Mouse (Mus musculus) cerebellum, postnatal 36 days (tissue): ENCODE results near the gene Cul9.
A peak's percentile ranks its signal among the peaks of the same experiment; 100 is the strongest.
"Not testable (repeated sequence)": the region's sequence is repeated elsewhere in the genome, so short reads cannot be mapped to it uniquely, and the experiment has no call there.

Experiments used
- DNase-seq, 2 experiments: peaks; one replicate each; pipeline ENCODE4 v3.0.0; 2021 to 2022; ENCODE audit warnings: mixed read lengths in 2 of 2

The Cul9 gene

DNA sequence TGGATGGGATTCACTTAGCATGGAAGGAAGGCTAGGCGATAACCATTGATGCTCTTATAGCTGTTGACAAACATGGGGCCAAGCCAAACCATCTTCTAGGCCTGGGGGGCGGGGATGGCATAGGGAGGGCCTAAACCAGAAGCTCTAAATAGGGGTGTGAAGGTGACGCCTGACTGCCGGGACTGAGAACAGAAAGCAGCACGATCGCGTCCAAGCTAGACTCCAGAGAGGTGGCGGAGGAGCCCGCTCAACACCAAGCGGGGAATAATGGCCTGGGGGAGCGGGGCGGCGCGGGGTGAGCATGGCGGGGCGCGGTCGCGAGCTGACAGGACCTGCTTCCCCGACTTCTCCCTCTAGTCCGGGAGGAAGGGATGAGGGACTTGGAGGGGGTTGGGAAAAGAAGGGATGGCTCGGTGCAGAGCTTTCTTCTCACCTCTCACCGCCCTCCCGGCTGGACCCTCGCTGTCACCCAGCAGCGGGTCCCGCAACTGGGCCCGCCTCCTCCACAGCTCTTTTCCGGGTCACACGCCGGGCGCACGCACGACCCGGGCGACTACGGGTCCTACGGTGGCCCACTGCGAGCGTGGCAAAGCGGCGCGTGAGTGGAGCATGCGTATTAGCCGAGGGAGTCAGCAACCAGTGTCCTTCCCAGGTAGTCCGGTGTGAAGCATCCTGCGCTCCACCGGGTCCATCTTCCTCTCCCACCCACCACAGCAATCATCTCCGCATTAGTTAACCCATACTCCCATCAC lies at the start of gene Cul9:
Gene Cul9 (minus strand): TSS at position 576 of the 752 bp plus-strand sequence.
- peak; percentile 92 to 95 for DNase-seq

DNA sequence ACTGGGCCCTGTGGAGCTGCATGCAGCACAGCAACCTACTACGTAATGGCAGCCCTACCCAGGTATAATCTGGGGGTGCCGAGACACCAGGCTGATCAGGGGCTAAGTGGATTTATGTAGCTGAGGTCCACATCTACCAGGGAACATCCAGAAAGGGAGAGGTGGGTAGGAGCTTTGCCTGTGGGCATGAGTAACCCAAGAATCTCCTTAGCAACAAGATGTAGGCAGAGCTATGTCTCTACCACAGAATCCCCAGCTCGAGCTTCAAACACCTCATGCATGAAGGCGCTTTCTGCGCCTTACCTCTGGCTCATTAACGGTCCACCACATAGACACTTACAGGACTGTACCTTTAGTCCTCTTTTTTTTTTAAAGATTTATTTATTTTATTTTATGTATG lies 49.1 kb upstream of the Cul9 start:
- no peak for DNase-seq

DNA sequence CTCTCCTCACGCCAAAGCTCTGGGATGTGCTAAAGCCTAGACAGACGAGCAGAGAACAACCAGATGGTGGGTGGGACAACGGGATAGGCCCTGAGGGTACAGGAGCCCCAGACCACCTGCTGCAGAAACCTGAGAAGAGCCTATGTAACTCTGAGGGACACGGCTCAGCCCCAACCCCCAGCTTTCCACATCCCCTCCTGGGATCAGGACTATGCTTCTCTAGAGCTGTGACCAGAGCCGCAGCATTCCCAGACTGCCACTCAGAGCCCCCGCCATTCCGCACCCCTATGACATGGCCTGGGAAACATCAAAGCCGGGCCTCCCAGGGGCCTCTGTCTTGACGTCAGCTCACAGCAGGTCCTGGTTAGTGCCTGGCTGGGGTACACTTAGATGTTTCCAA lies 48.4 kb upstream of the Cul9 start:
- DNase-seq, result no peak

DNA sequence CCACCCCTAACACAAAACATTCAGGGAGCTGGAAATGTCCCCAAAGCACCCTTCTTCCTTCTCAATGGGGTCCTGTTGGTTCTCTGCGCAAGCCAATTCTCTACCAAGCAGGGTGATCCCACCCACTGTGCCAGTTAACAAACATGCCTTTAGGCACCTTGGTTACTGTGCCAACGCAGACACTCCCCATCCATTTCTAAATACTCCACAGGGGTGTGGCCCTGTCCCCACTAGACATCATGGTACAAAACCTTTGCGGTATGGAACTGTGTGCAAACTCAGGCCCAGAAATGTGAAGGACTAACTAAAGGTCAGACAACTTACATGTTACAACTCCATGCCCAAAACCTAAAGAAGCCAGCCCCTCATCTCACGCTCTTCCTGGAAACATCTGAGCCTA lies 46.9 kb upstream of the Cul9 start:
- DNase-seq, result no peak

DNA sequence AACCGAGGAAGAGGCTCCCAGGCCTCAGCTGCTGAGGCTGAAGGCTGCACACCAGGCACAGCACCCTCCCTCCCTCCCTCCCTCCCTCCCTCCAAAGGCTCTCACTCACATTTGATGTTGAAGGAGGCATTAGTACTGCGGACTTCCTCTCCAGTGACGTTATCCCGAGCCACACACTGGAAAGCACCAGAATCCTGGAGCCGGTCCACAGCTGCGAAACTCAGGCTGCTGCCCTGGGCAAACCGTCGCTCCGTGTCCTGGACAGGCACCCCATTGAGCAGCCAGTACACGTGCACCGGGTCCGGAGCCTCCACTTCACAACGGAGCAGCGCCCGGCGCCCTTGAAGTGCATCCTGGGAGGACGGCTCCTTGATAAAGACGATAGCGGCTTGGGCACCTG lies 45.2 kb upstream of the Cul9 start:
- DNase-seq, result no peak

DNA sequence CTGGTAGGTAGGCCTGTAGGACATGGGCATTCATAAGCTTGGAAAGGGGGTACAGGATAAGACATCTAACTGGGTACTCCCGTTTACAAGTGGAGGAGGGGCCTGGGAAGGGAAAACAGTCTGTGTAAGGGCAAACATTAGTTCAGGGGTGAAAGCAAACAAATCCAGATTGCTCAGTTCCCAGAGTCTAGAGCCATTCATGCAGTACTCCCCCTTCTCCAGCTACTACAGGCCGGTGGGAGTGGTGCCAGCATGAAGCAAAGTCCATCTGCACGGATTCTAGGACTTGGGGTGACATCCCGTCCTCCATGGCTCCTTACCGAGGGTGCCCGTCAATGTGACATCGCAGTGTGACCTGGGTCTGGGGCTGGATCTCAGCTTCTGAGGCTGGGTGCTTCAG lies 44.3 kb upstream of the Cul9 start:
- no peak for DNase-seq

DNA sequence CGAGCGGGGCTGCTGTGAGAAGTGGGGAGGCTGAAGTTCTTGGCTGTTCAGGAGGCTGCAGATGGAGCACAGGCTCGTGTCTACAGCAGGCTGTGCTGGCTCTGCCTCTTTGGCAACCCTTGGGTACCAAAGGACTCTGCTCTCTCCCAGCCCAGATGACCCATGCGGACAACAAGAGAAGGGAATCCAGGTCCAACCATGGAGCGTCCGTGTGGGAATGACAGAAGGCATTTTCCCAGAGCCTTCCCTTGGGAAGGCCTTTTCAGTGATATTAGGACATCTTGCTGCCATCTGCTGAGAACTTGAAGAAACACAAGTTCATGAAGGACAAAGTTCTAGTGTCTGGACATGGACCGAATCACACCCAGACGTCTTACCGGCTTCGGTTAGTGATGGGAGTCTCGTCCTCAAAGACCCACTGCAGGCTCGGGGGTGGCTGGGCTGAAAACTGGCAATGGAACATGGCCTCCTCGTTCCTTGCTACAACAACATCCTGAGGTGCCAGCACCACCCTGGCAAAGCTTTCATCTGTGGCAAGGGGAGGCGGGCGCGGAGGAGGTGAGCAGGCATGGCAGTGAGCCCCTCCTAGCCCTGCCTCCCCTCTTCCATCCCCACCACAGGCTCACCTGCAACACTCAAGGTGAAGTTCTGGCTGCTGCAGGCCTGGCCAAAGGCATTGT lies 43.6 kb upstream of the Cul9 start:
- peak; percentile 30 to 46 for DNase-seq

DNA sequence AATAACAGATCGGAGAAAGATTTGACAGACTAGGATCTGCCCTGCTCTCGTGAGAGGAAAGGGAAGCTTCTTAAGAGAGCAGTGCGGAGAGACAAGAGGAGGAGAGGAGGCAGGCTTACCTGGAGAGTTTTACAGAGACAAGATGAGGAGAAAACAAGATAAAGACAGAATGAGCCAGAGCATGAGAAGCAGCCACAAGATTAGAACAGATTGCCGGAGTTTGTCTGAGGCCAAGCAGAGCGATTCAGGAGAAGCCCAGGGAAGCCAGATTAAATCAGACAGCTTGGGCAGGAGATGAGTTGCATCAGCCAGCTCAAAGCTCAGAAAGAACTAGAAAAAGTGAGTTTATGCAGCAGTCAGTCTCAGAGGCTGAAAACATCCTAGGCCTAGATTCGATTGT lies 42.7 kb upstream of the Cul9 start:
- no peak for DNase-seq

DNA sequence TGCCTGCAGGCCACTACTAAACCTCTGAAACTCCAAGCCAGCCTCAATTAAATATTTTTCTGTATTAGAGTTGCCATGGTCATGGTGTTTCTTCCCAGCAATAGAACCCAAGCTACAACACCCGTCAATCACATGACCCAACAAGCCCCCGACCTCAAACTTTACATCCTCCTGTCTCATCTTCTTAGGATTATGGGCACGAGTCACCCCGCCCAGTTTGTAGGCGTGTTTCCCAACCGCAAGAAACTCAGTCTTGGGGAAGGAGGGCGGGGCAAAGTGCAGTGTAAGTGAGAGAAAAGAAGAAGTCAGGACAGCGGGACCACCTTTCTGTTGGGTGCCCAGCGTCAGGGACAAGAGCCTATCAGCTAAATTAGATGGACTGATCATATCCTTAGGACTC lies 42.0 kb upstream of the Cul9 start:
- no peak for DNase-seq

DNA sequence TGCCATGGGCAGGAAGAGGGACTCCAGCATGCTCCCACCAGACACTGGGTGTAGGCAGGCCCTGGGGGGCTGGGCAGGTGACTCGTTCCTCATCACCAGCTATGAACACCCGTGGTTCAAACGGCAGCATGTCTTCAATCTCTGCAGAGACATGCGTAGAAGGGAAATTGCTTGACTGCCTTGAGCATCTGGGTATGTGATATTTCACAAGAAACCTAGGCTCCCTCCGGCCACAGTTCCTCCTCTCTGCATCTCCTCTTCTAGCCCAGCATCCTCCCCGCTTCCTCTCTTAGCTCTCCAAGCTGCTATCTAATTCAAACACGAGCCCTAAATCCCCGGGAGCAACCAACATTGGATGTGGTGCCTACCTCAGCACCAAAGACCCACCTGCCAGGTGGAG lies 40.1 kb upstream of the Cul9 start:
- DNase-seq, result no peak

DNA sequence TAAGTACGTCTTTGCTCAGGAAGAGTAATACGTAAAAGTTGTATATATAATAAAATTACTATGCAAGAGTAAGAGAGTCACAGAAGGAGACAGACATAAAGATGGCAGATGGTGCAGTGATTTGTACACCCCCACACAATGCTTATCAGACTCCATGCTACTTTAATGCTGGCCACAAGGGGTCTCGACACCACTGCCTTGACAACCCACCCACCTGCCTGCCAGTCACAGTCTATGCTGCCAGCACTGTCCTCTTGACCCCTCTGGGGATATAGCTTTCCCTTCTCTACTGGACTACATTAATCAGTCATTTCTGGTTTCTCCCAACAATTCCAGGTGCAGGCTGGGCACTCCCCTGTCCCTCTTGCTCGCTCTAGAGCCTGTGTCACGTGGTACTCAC lies 32.5 kb upstream of the Cul9 start:
- DNase-seq, result no peak

DNA sequence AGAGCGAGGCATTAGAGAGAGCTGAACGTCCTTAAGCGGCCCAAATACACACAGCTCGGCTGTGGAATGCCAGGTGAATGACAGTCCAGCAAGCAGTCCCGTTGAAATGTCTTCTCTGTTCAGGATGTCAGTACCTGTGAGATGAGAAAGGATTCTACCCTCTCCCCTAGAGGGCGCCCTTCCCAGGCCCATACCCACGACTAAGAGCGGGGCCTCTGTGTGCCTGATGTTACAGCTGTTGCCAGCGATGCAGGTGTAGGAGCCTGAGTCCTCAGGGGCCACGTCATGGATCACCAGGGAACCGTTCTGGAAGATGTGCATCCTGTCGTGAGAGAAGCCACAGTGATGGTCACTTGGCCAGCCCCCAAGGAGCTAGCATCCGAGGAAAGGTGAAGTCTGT lies 29.9 kb upstream of the Cul9 start:
- DNase-seq, result no peak

DNA sequence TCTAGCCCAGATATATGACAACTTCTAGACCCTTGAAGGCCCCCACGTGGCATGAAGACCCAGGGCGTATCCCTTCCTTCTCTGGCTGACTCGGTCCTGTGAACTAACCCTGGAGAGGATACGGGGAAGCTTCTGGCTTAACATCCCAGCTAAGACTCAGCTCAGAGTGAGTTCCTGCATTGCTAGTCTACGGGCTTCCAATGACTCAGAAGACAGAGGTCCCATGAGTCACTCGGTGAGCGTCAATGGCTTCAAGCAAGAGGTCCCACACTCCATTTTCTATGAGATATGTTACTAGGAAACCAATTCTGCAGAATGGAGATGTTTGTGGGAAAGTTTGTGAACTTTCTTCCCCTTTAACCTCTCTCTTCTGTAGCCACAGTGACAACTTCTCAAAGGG lies 28.3 kb upstream of the Cul9 start:
- DNase-seq, result no peak

DNA sequence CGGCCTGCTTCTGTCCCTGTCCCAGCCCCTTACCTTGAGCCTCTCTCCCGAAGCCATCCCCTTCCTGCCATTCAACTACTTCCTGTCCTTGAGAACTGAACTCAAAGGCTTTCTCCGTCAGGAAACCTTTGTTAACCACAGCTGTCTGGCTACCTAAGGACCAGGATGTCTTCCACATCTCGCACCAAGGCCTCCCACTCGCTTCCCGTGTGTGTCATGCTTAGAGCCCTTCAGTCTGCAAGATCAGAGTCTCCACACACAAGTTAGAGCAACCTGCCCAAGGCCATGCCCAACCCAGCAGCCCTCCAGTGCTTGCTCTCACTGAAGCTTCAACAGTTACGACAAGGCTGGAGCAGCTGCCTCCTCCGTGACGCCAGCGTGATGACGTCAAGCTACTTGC lies 24.8 kb upstream of the Cul9 start:
- DNase-seq, result no peak

DNA sequence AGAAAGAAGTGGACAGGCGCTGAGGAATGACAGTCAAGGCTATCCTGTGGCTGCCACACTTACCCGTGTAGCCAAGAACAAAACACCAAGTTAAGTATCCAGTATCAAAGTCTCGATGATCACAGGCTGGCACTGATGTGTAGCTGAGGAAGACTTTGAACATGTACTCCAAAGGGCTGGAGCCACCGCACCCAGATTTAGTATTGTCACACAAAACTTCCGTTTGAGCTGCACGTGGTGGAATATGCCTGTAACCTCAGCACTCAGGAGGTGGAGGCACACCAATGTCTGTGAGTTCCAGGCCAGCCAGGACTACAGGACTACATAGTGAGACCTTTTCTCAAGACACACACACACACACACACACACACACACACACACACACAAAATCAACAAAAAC lies 13.0 kb upstream of the Cul9 start:
- no peak for DNase-seq

DNA sequence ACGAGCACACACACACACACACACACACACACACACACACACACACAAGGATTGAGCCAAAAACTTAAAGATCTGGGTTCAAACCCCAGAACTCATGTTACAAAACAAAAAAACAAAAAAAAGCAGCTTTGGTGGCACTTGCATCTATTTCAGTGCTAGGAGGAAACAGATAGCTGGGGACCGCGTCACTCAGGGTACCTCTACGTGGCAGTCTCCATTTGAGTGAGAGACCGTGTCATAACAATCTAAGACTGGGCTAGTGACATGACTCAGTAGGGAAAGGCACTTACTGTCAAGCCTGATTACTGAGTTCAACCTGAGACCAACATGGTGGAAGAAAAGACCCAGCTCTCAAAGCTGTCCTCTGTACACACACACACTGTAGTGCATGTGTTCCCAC lies 12.0 kb upstream of the Cul9 start:
- DNase-seq, result no peak

DNA sequence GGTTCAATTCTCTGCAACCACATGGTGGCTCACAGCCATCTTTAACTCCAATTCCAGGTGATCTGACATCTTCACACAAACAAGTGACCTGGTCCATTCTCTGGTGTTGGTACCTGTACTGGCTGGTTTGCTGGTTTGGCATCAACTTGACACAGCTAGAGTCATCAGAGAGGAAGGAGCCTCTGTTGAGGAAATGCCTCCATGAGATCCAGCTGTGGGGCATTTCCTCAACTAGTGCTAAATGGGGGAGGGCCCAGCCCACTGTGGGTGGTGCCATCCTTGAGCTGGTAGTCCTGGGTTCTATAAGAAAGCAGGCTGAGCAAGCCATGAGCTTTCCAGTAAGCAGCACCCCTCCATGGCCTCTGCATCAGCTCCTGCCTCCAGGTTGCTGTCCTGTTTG lies 11.1 kb upstream of the Cul9 start:
- not testable (repeated sequence) for DNase-seq

DNA sequence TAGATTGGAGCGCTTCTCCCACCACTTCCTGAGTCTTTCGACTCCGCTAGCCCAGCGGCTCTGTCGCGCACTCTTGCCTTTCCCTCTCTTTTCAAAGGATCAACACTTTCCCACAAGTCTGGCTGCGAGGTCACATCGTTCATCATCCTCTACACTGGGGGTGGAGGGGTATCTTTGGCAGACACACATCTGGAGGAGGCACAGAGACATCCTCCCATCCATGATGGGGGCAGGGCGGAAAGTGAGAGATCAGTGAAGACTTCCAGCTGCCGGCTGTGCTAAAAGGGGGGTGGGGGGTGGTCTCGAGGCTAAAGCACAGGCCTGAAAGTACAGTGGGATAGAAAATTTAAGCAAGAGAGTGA lies 10.4 kb upstream of the Cul9 start:
- peak in 1 of 2 experiments; percentile 22 for DNase-seq

DNA sequence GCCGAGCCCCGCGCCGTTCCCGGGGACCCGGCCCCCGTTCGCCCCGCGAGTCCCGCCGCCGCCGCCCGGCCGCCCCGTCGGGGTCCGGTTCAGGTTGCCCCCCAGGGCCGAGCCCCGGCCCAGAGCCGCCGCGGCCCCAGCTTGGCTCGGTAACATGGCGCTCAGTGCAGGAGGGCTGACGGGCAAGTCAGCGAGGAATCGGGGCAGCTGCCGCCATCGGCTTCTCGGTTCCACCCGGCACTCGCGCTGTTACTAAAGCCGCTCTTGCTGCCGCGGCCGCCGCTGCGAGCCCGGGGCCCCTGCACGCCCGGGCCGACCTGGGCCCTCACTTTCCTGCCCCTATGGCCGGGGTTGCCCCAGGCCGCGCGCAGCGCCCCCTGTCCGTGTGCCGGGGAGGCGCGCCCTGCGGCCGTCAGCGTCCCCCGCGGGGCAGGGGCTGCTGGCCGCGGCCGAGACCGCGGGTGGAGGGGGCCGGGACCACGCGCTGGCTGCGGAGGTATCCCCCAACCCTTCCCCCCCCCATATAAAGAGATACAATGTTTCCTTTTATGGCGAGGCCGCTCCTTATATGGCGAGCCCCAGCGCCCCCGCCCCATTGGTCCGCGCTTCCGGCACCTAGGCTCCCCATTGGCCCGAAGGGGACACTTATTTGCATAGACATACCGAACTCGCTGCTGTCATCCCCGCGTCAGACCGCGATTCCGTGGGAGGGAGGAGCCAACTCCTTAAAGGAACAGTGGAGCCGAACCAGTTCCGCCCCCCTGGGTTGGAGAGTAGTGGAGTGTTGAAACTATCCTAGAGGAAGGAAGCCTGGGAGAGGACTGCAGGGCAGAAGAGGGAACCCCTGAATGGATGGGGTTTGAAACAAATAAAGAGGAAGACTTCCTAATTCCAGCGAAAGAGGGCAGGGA lies 9.7 kb upstream of the Cul9 start, which contains the start of gene Srf:
Gene Srf (minus strand): TSS at position 503 of the 911 bp plus-strand sequence.
- DNase-seq, result peak; percentile 92 to 95

DNA sequence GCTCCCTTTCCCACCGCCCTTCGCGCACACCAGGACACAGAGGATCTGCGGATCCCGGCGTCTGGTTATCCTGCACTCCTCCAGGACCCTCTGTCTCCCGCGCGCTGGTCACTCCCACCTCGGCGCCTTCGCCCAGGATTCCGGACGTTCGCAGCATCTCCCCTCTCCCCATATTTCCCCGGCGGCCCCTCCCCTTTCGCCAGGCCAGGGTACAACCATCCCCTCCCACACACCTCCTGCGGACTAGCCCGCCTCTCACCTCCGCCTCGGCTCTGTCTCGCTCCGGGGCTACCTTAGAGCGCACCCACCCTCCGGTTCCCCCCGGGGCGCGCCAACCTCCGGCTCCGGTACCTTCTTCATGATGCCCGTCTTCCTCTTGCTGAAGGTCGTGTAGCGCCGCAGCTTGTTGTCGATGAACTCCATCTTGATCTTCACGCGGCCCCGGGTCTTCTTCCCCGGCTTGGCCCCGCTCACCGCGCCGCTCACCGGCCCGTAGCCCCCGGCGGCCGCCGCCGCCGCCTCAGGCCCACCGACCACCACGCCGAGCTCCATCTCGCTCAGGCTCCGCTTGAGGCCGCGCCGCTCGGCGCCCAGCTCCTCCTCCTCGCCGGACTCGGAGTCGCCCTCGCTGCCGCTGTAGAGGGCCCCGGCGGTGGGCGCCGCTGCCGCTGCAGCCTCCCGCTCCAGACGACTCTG lies 8.9 kb upstream of the Cul9 start:
- peak; percentile 34 to 47 for DNase-seq

DNA sequence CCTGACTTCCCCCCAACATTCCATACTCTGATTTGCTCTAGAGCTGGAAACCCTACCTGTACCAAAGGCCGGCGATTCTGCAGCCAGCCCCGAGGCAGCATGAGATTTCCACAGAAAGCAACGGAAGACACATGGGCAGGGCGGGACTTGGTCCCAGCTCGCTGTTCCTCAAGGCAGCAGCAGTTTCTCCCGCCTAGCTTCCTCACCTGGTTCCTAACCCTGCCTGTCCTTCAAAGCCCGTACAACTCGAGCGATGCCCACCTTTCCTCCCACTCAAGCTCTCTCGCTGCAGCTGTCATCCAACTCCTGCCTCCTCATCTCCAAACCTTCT lies 8.4 kb upstream of the Cul9 start:
- peak; percentile 43 to 51 for DNase-seq

DNA sequence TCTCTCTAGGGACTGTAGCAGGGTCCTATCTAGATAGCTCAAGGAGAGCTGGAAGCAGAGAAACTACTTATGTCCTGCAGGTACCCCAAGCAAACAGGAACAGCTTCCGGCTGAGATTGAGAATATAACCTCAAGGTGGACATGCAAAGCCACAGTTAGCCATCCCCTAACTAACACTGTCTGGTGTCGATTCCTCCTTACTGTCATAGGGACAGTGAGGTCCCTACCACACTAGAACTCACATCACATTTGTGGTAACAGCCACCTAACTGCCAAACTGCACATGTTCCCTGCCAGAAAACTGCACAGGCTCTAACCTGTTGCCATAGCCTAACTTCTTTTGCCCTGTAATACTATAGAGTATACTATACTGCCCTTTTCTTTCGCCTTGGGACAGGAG lies 7.7 kb upstream of the Cul9 start:
- DNase-seq, result no peak

DNA sequence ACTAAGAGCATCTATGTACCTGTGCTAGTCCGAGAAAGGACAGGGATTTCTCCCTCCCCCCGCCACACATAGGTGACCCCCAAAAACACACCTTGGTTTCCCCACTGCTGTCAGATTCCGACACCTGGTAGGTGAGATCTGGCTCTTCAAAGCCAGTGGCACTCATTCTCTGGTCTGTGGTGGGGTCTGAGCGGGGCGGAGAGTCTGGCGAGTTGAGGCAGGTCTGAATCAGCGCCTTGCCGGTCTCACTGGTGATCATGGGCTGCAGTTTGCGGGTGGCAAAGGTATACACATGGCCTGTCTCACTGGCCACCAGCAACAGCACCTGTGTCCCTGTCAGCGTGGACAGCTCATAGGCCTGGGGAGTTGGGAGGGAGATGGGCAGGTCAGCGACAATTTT lies 7.3 kb upstream of the Cul9 start:
- no peak for DNase-seq
